Mouse (Mus musculus) monocyte, adult 2 months (primary cell): ENCODE measurements around the gene Lyg2.

Experiments used
- DNase-seq, 2 experiments: peaks; one replicate each; pipeline ENCODE4 v3.0.0; 2022; ENCODE audit warnings: low spot score in 2 of 2, low read depth in 1 of 2

Gene Lyg2

GRCm38 (mm10) chr1:37916393-37916792 is at the start of gene Lyg2:
TSS of gene Lyg2 (minus strand) at chr1:37916493.
- DNase-seq: no peak

GRCm38 (mm10) chr1:37965571-37965970 is 49.3 kb upstream of the Lyg2 start:
- DNase-seq: no peak

- DNase-seq: no peak
These were observed 43.2 kb upstream of the Lyg2 start for GRCm38 (mm10) chr1:37959486-37959885.

GRCm38 (mm10) chr1:37958516-37958915 is 42.2 kb upstream of the Lyg2 start:
- DNase-seq: no peak

- DNase-seq: no peak
These were observed 41.4 kb upstream of the Lyg2 start, which contains the start of gene Lyg1 for GRCm38 (mm10) chr1:37957659-37958058. TSS of gene Lyg1 (minus strand) at chr1:37957759.

- no peak for DNase-seq
These were observed 40.6 kb upstream of the Lyg2 start for GRCm38 (mm10) chr1:37956690-37957431.

- DNase-seq: no peak
These were observed 39.0 kb upstream of the Lyg2 start for GRCm38 (mm10) chr1:37955251-37955650.

GRCm38 (mm10) chr1:37954786-37955185 is 38.5 kb upstream of the Lyg2 start:
- no peak for DNase-seq

- DNase-seq: no peak
These were observed 32.6 kb upstream of the Lyg2 start for GRCm38 (mm10) chr1:37948906-37949305.

GRCm38 (mm10) chr1:37931806-37932205 is 15.5 kb upstream of the Lyg2 start:
- DNase-seq: no peak

GRCm38 (mm10) chr1:37925971-37926370 is 9.7 kb upstream of the Lyg2 start:
- DNase-seq: no peak

- no peak for DNase-seq
These were observed 6.2 kb upstream of the Lyg2 start for GRCm38 (mm10) chr1:37922536-37922935.

- DNase-seq: no peak
These were observed 1.8 kb upstream of the Lyg2 start for GRCm38 (mm10) chr1:37918096-37918495.

GRCm38 (mm10) chr1:37917666-37918065 is 1.4 kb upstream of the Lyg2 start:
- DNase-seq: no peak

GRCm38 (mm10) chr1:37912751-37913150 is 3.5 kb downstream of the Lyg2 start:
- DNase-seq: no peak

- DNase-seq: no peak
These were observed 13.1 kb downstream of the Lyg2 start for GRCm38 (mm10) chr1:37903178-37903577.

GRCm38 (mm10) chr1:37900288-37900687 is 16.0 kb downstream of the Lyg2 start:
- DNase-seq: no peak

- DNase-seq: no peak
These were observed 16.5 kb downstream of the Lyg2 start for GRCm38 (mm10) chr1:37899816-37900215.

GRCm38 (mm10) chr1:37894606-37895005 is 21.7 kb downstream of the Lyg2 start:
- DNase-seq: no peak

GRCm38 (mm10) chr1:37891400-37891799 is 24.9 kb downstream of the Lyg2 start:
- DNase-seq: no peak

- DNase-seq: peak; percentile 66 to 79
These were observed 26.2 kb downstream of the Lyg2 start, which contains the start of the genes Mitd1 and Mrpl30 for GRCm38 (mm10) chr1:37890025-37890652. TSS of gene Mitd1 (minus strand) at chr1:37890411. TSS of gene Mrpl30 (plus strand) at chr1:37890477.

- no peak for DNase-seq
These were observed 27.1 kb downstream of the Lyg2 start for GRCm38 (mm10) chr1:37889206-37889605.

- no peak for DNase-seq
These were observed 31.8 kb downstream of the Lyg2 start for GRCm38 (mm10) chr1:37884451-37884850.
